Mouse (Mus musculus) limb, embryonic 10.5 days (tissue): ENCODE measurements around the gene Gm10358. TPM values are rescaled to one million over a fixed set of nuclear protein-coding genes. Genes with fewer than 3 reads are reported as not detected.
"Not testable (repeated sequence)": the region's sequence is repeated elsewhere in the genome, so short reads cannot be mapped to it uniquely, and the experiment has no call there.

Experiments
- DNase-seq: peaks from one replicate; pipeline ENCODE4 v3.0.0-alpha.2; 2017; ENCODE audit warnings: low spot score
- H3K27ac ChIP-seq: fragments of 300-500 bp; sonication (generic); 2 replicates; pipeline ENCODE4 v1.5.1; 2016; ENCODE audit warnings: mild to moderate bottlenecking
- H3K27me3 ChIP-seq: fragments of 300-500 bp; sonication (generic); 2 replicates; pipeline ENCODE4 v1.6.1; 2016; ENCODE audit warnings: low read depth, mild to moderate bottlenecking; ENCODE audit not compliant: poor library complexity, severe bottlenecking
- H3K36me3 ChIP-seq: fragments of 300-500 bp; sonication (generic); 2 replicates; pipeline ENCODE4 v1.6.1; 2016; ENCODE audit warnings: mild to moderate bottlenecking, moderate library complexity
- H3K4me1 ChIP-seq: fragments of 300-500 bp; sonication (generic); 2 replicates; pipeline ENCODE4 v1.6.1; 2016
- H3K4me3 ChIP-seq: fragments of 300-500 bp; sonication (generic); 2 replicates; pipeline ENCODE4 v1.5.1; 2016; ENCODE audit warnings: mild to moderate bottlenecking, moderate library complexity
- H3K9me3 ChIP-seq: fragments of 300-500 bp; sonication (generic); replicated peaks from 2 replicates; pipeline ENCODE4 v1.6.1; 2016; ENCODE audit warnings: mild to moderate bottlenecking
- WGBS: fragments of 180-500 bp; shearing (Covaris S2); methylation state at CpG from one replicate; pipeline ENCODE4 v1.1.7; 2016; 5-methylcytosine and 5-hydroxymethylcytosine counted together
- polyA plus RNA-seq: library from polyadenylated mRNA; unstranded; fragments of >200 nt; fragmentation: Nextera tagmentation; extraction: Ambion mirVana; gene quantifications from 2 replicates; pipeline ENCODE4 v1.2.1, GENCODE M21; 2016

Gene Gm10358
- polyA plus RNA-seq = 0.21 and 0.25 TPM in 2 replicates

DNA sequence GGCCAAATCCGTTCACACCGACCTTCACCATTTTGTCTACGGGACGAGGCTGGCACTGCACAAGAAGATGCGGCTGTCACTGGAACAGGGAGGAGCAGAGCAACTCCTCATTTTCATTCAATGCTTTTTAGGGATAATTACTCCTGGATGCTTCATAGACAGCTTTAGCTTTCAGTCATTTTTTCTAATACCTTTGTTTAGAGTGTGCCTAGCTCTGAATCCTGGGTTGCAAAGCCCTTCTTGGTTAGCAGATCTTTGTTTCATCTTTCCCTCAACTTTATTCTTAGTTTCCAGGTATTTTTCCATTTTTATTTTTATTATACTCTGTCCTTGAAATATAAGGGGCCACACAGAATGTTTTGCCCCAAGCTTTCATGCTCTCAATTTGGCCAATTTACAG lies at the start of gene Gm10358:
Gm10358 (minus strand) TSS at position 101 of the 400 bp plus-strand sequence.
- DNase-seq = no peak
- WGBS = 97% methylated on average over 5 of the region's 5 CpGs
- Histone ChIP-seq H3K9me3 (no peaks in the 10 kb centered on the region), H3K36me3 (no peaks in the 10 kb centered on the region), H3K4me1 (no peaks in the 10 kb centered on the region), H3K4me3 (no peak within 1 kb of the TSS), H3K27ac (no peak within 1 kb of the TSS), H3K27me3 (no peaks in the 10 kb centered on the region)

DNA sequence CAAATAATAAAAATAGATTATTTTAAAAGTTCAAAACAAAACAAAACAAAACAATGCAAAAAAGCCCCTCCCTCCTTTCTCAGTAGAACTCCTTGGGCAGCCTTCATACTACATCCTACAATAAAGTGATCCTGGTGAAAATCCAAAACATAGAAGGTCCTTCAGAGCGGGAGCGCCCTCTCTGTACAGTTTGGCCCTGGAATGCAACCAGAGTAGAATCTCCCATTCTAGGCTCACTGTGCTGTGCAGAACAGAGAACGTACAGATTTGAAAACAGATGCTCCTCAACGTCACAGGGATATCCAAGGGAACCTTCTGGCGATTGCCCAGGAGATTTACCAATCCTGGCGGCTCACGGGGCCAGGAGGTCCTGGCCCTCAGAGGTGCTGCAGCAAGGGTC lies 42.0 kb upstream of the Gm10358 start, which contains the start of gene Iqcm:
Iqcm (plus strand) TSS at position 301 of the 400 bp plus-strand sequence.
- H3K36me3 ChIP-seq = no peaks in the 10 kb centered on the region
- 91% methylated on average over 7 of the region's 7 CpGs for WGBS
- no peak for DNase-seq
- no peaks in the 10 kb centered on the region for H3K4me1 ChIP-seq
- H3K27me3 ChIP-seq = no peaks in the 10 kb centered on the region
- no peaks in the 10 kb centered on the region for H3K9me3 ChIP-seq
- no peak within 1 kb of the TSS for H3K27ac ChIP-seq
- H3K4me3 ChIP-seq = no peak within 1 kb of the TSS

- H3K4me1 ChIP-seq, DNase-seq, H3K9me3 ChIP-seq, H3K27me3 ChIP-seq, H3K36me3 ChIP-seq, H3K27ac ChIP-seq, H3K4me3 ChIP-seq: not testable (repeated sequence)
- 90% methylated on average over 3 of the region's 3 CpGs for WGBS
Measured at GRCm38 (mm10) chr8:75415696-75416095, 9.3 kb upstream of the Gm10358 start.

DNA sequence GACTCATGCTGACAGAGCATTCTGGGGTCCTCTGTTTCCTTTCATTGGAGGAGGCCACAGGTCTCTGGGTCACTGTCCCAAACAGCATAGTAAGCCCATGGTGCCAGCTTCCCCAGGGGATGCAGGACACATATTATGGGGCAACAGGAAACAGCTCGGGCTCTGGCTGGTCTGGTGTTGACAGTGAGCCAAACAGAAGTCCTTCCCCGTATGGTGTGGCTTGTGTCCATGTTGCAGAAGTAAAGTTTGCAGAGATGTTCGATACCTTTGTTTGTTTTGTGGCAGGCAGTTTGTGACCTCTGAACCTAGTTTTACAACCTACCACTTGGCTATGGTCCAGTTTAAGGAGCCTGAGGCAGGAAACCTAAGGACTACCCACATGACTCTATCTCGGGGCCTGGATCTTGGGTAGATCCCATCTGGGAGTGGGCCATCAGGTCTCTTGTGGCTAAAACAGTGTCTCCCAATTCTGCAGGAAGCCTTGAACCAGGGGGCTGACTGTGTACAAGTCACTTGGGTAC lies 21.6 kb downstream of the Gm10358 start:
- no peak overlapping the region for H3K27ac ChIP-seq

DNA sequence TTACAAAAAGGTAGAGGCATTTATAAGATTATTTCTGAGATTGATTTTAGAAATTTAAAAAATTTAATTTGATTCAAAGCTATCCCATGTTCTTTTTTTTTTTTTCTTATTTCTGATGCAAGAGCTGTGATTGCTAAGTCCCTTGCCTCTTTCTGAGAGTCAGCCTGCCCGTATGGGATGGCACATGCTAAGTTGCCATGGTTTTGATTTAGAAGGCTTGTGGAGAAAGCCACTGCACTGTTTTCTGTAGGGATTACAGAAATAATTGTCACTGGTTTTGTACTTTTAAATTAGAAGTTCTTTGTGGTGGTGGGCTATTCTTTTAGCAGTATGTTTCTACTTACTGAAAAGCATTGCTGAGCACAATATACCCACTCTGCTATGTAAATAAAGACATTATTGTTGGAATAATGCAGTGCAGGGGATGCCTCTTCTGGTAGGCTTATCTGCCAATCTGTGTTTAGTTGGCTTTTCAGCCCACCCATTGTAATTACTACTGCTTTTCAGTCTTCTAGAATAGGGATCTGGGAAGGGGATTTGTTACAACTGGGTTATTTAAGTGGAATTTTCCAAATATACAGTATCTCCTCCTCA lies 30.8 kb downstream of the Gm10358 start:
- Histone ChIP-seq H3K27ac (no peak overlapping the region), H3K4me3 (no peak overlapping the region), H3K4me1 (no peaks in the 10 kb centered on the region), H3K27me3 (no peaks in the 10 kb centered on the region), H3K36me3 (no peaks in the 10 kb centered on the region), H3K9me3 (no peaks in the 10 kb centered on the region)
- no peak for DNase-seq
- 79% methylated on average over 1 of the region's 1 CpGs for WGBS

More for the DNA sequence above, 21.6 kb downstream of the Gm10358 start:
- Histone ChIP-seq H3K27me3 (no peaks in the 10 kb centered on the region), H3K9me3 (no peaks in the 10 kb centered on the region), H3K4me1 (no peaks in the 10 kb centered on the region), H3K36me3 (no peaks in the 10 kb centered on the region), H3K4me3 (no peak overlapping the region)
- no peak for DNase-seq
- WGBS = 85% methylated on average over 4 of the region's 4 CpGs

- H3K4me1 ChIP-seq = no peaks in the 10 kb centered on the region
- no peak overlapping the region for H3K4me3 ChIP-seq
- DNase-seq = no peak
- H3K27ac ChIP-seq = no peak overlapping the region
- H3K36me3 ChIP-seq = no peaks in the 10 kb centered on the region
- WGBS = 96% methylated on average over 2 of the region's 2 CpGs
- H3K9me3 ChIP-seq = no peaks in the 10 kb centered on the region
- H3K27me3 ChIP-seq = no peaks in the 10 kb centered on the region
Measured at GRCm38 (mm10) chr8:75372006-75372405, 34.4 kb downstream of the Gm10358 start.

Other genes starting within 250 kb of the Gm10358 start
- 0.05 and 0.35 TPM in 2 replicates for gene Rasd2, start 192.6 kb downstream of the Gm10358 start, polyA plus RNA-seq
- 0.08 TPM in 1 of 2 replicates, not detected in the other for gene Iqcm, start 42.1 kb upstream of the Gm10358 start, polyA plus RNA-seq